Mouse (Mus musculus): Measurements from ENCODE around the gene Cd99l2.

DNA sequence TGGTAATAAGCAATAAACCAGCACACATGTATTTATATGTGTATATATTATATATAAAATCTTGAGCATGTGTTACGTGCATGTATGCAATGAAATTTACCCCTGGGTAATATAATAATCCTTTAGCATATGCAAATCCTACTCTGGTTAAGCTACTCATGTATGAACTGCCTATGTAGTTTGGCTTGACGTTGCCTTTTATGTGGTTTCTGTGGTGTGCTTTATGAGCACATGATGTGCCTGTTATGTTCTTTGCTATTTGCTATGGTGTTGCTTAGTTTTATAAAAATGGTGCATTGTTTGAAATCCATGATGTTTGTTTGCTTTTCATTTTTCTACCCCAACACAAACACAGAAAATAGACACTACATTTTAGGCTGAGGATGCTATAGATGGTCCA, 114.2 kb downstream of the Cd99l2 start:
- no peak for TF ChIP-seq POLR2A (IDR thresholded peaks at IDR 0.05; ENCODE audit: borderline replicate concordance, low read depth, low read length)
- TF ChIP-seq CTCF (IDR thresholded peaks at IDR 0.05; ENCODE audit: low read depth, low read length): no peak
